Mouse (Mus musculus) embryonic facial prominence, embryonic 14.5 days (tissue): ENCODE measurements around the gene Olfr1277. TPM values are rescaled to one million over a fixed set of nuclear protein-coding genes. Genes with fewer than 3 reads are reported as not detected.

Experiments used
- polyA plus RNA-seq: library from polyadenylated mRNA; unstranded; fragments of >200 nt; fragmentation: Nextera tagmentation; extraction: Ambion mirVana; gene quantifications from 2 replicates; pipeline ENCODE4 v1.2.1, GENCODE M21; 2014

The Olfr1277 gene
- polyA plus RNA-seq, 1 experiment from 2014 or later, result not detected

Other genes starting within 250 kb of the Olfr1277 start
- gene Gm13941, start 168.1 kb downstream of the Olfr1277 start, polyA plus RNA-seq, result not detected in 2 replicates
- gene Gm15130, start 121.2 kb downstream of the Olfr1277 start, polyA plus RNA-seq, result not detected in 2 replicates
- not detected in 2 replicates for gene 4930430A15Rik, start 44.5 kb downstream of the Olfr1277 start, polyA plus RNA-seq
- gene Olfr1275, start 38.8 kb downstream of the Olfr1277 start, polyA plus RNA-seq, result not detected in 2 replicates
- not detected in 2 replicates for gene Olfr1276, start 19.6 kb downstream of the Olfr1277 start, polyA plus RNA-seq
- not detected in 2 replicates for gene Olfr1278, start 16.0 kb upstream of the Olfr1277 start, polyA plus RNA-seq
- not detected in 2 replicates for gene Olfr1279, start 26.5 kb upstream of the Olfr1277 start, polyA plus RNA-seq
- not detected in 2 replicates for gene Olfr1280, start 39.9 kb upstream of the Olfr1277 start, polyA plus RNA-seq
- gene Olfr1281, start 52.4 kb upstream of the Olfr1277 start, polyA plus RNA-seq, result not detected in 2 replicates
- not detected in 2 replicates for gene Olfr1282, start 62.0 kb upstream of the Olfr1277 start, polyA plus RNA-seq
- not detected in 2 replicates for gene Olfr1283, start 92.7 kb upstream of the Olfr1277 start, polyA plus RNA-seq
- gene Olfr1284, start 101.4 kb upstream of the Olfr1277 start, polyA plus RNA-seq, result not detected in 2 replicates
- not detected in 2 replicates for gene Olfr1286, start 149.0 kb upstream of the Olfr1277 start, polyA plus RNA-seq
- not detected in 2 replicates for gene Olfr1287, start 175.0 kb upstream of the Olfr1277 start, polyA plus RNA-seq
- not detected in 2 replicates for gene Olfr1288, start 200.0 kb upstream of the Olfr1277 start, polyA plus RNA-seq
- not detected in 2 replicates for gene Olfr1289, start 206.7 kb upstream of the Olfr1277 start, polyA plus RNA-seq
- gene Olfr1290, start 219.7 kb upstream of the Olfr1277 start, polyA plus RNA-seq, result not detected in 2 replicates
- gene Olfr1291-ps1, start 223.1 kb upstream of the Olfr1277 start, polyA plus RNA-seq, result not detected in 2 replicates